Mouse (Mus musculus): Measurements from ENCODE around the gene Ogfod1. TPM values are rescaled to one million over a fixed set of nuclear protein-coding genes. Genes with fewer than 3 reads are reported as not detected.
"Not testable (repeated sequence)": the region's sequence is repeated elsewhere in the genome, so short reads cannot be mapped to it uniquely, and the experiment has no call there.

Gene Ogfod1
- polyA plus RNA-seq, 1 experiment from 2014 or later = 12.0 TPM

- Histone ChIP-seq H3K27ac (ENCODE audit: low read length) (no peak overlapping the region; the same call in 1 of the 2 replicates), H3K27me3 (ENCODE audit: control insufficient read depth, insufficient read depth, low read depth, low read length) (no peaks in the 10 kb centered on the region), H3K4me1 (replicated peaks; ENCODE audit: control insufficient read depth, insufficient read depth, low read length) (peaks cover 25% of the 10 kb centered on the region), H3K36me3 (ENCODE audit: control insufficient read depth, insufficient read depth, low read length) (no peaks in the 10 kb centered on the region), H3K9ac (ENCODE audit: low read length) (peak overlapping the region; percentile 89), H3K9me3 (ENCODE audit: control insufficient read depth, low read length) (no peaks in the 10 kb centered on the region), H3K4me3 (ENCODE audit: low read length) (peak overlapping the region; percentile 98), H3K4me2 (ENCODE audit: low read depth, low read length) (peak overlapping the region; percentile 98)
- ATAC-seq (ENCODE audit: low read depth) = no peak
- 17% methylated on average over 7 of the region's 7 CpGs for WGBS
Observed at GRCm38 (mm10) chr8:94013026-94013612, 23.9 kb upstream of the Ogfod1 start.

DNA sequence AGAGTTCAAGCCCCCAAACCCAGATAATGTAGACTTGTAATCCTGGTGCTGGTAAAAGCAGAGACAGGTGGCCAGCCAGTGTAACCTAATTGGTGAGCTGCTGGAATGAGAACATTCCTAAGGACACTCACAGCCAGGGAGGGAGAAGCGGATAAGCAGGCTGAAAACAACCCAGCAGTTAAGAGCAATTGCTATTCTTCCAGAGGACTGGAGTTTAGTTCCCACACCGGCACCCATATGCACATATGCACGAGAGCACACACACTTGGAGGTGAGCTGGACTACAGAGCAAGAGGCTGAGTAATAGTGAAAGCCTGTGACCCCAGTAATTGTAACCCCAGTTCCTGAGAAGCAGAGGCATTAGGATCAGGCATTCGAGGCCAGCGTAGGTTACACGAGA lies 13.1 kb upstream of the Ogfod1 start:
- Histone ChIP-seq H3K27me3 (ENCODE audit: control insufficient read depth, insufficient read depth, low read depth, low read length) (no peaks in the 10 kb centered on the region), H3K4me3 (ENCODE audit: low read length) (no peak overlapping the region), H3K4me1 (replicated peaks; ENCODE audit: control insufficient read depth, insufficient read depth, low read length) (no peaks in the 10 kb centered on the region), H3K4me2 (ENCODE audit: low read depth, low read length) (no peak overlapping the region), H3K27ac (ENCODE audit: low read length) (no peak overlapping the region), H3K36me3 (ENCODE audit: control insufficient read depth, insufficient read depth, low read length) (peaks cover 41% of the 10 kb centered on the region), H3K9me3 (ENCODE audit: control insufficient read depth, low read length) (no peaks in the 10 kb centered on the region), H3K9ac (ENCODE audit: low read length) (no peak overlapping the region)
- no peak for ATAC-seq (ENCODE audit: low read depth)
- 95% methylated on average over 6 of the region's 6 CpGs for WGBS

GRCm38 (mm10) chr8:94029701-94030100 lies 7.3 kb upstream of the Ogfod1 start:
- H3K27ac ChIP-seq (ENCODE audit: low read length) = no peak overlapping the region
- no peaks in the 10 kb centered on the region for H3K4me1 ChIP-seq (replicated peaks; ENCODE audit: control insufficient read depth, insufficient read depth, low read length)
- no peak overlapping the region for H3K4me2 ChIP-seq (ENCODE audit: low read depth, low read length)
- no peak overlapping the region for H3K4me3 ChIP-seq (ENCODE audit: low read length)
- H3K27me3 ChIP-seq (ENCODE audit: control insufficient read depth, insufficient read depth, low read depth, low read length) = no peaks in the 10 kb centered on the region
- WGBS = 89% methylated on average over 9 of the region's 9 CpGs
- no peak overlapping the region for H3K9ac ChIP-seq (ENCODE audit: low read length)
- ATAC-seq (ENCODE audit: low read depth) = no peak
- H3K36me3 ChIP-seq (ENCODE audit: control insufficient read depth, insufficient read depth, low read length) = peaks cover 40% of the 10 kb centered on the region
- H3K9me3 ChIP-seq (ENCODE audit: control insufficient read depth, low read length) = no peaks in the 10 kb centered on the region

GRCm38 (mm10) chr8:94033601-94034000 lies 3.4 kb upstream of the Ogfod1 start:
- Histone ChIP-seq H3K27ac (ENCODE audit: low read length) (no peak overlapping the region), H3K36me3 (ENCODE audit: control insufficient read depth, insufficient read depth, low read length) (peaks cover 17% of the 10 kb centered on the region)

DNA sequence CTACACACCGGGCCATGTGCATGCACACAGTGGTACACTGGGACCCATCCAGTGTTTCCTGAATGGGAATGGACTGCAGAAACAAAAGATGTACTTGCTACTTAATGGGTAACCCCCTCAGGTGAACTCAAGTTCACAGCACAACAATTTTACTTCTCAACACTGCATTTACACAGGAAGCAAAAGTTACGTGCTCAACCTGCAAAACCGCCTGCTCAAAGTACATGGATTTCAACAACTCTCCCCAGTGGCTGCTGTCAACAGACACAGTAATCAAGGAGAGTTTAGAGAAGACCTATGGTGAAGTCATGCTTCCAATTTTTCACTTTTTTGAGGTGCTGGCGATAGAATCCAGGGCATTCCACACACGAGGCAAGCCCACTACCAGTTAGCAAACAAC lies 1.8 kb upstream of the Ogfod1 start:
- no peaks in the 10 kb centered on the region for H3K27me3 ChIP-seq (ENCODE audit: control insufficient read depth, insufficient read depth, low read depth, low read length)
- H3K36me3 ChIP-seq (ENCODE audit: control insufficient read depth, insufficient read depth, low read length) = peaks cover 3% of the 10 kb centered on the region
- no peak for ATAC-seq (ENCODE audit: low read depth)
- H3K4me3 ChIP-seq (ENCODE audit: low read length) = peak overlapping the region; percentile 0
- H3K27ac ChIP-seq (ENCODE audit: low read length) = no peak overlapping the region
- peak overlapping the region; percentile 83 for H3K4me2 ChIP-seq (ENCODE audit: low read depth, low read length)
- H3K9ac ChIP-seq (ENCODE audit: low read length) = peak overlapping the region; percentile 49
- peaks cover 15% of the 10 kb centered on the region for H3K4me1 ChIP-seq (replicated peaks; ENCODE audit: control insufficient read depth, insufficient read depth, low read length)
- 47% methylated on average over 5 of the region's 5 CpGs for WGBS
- no peaks in the 10 kb centered on the region for H3K9me3 ChIP-seq (ENCODE audit: control insufficient read depth, low read length)

More at GRCm38 (mm10) chr8:94033601-94034000, 3.4 kb upstream of the Ogfod1 start:
- H3K9ac ChIP-seq (ENCODE audit: low read length) = no peak overlapping the region
- H3K4me1 ChIP-seq (replicated peaks; ENCODE audit: control insufficient read depth, insufficient read depth, low read length) = peaks cover 15% of the 10 kb centered on the region
- no peak overlapping the region for H3K4me3 ChIP-seq (ENCODE audit: low read length)
- no peak for ATAC-seq (ENCODE audit: low read depth)
- no peaks in the 10 kb centered on the region for H3K9me3 ChIP-seq (ENCODE audit: control insufficient read depth, low read length)
- H3K4me2 ChIP-seq (ENCODE audit: low read depth, low read length) = no peak overlapping the region
- 91% methylated on average over 3 of the region's 3 CpGs for WGBS
- no peaks in the 10 kb centered on the region for H3K27me3 ChIP-seq (ENCODE audit: control insufficient read depth, insufficient read depth, low read depth, low read length)

- peak; percentile 89 for ATAC-seq (ENCODE audit: low read depth)
- Histone ChIP-seq H3K4me1 (replicated peaks; ENCODE audit: control insufficient read depth, insufficient read depth, low read length) (peaks cover 15% of the 10 kb centered on the region), H3K4me3 (ENCODE audit: low read length) (peak overlapping the region; percentile 76), H3K27ac (ENCODE audit: low read length) (peak overlapping the region; percentile 68), H3K9ac (ENCODE audit: low read length) (peak overlapping the region; percentile 79), H3K4me2 (ENCODE audit: low read depth, low read length) (peak overlapping the region; percentile 83)
- WGBS = under 1% methylated on average over 22 of the region's 32 CpGs
- H3K36me3 ChIP-seq (ENCODE audit: control insufficient read depth, insufficient read depth, low read length); H3K9me3 ChIP-seq (ENCODE audit: control insufficient read depth, low read length); H3K27me3 ChIP-seq (ENCODE audit: control insufficient read depth, insufficient read depth, low read depth, low read length): not testable (repeated sequence)
Observed at GRCm38 (mm10) chr8:94036541-94036940, 457 bp upstream of the Ogfod1 start.

GRCm38 (mm10) chr8:94037806-94038205 lies 808 bp downstream of the Ogfod1 start:
- Histone ChIP-seq H3K9me3 (ENCODE audit: control insufficient read depth, low read length) (no peaks in the 10 kb centered on the region), H3K4me1 (replicated peaks; ENCODE audit: control insufficient read depth, insufficient read depth, low read length) (peaks cover 15% of the 10 kb centered on the region), H3K36me3 (ENCODE audit: control insufficient read depth, insufficient read depth, low read length) (no peaks in the 10 kb centered on the region), H3K27me3 (ENCODE audit: control insufficient read depth, insufficient read depth, low read depth, low read length) (no peaks in the 10 kb centered on the region), H3K27ac (ENCODE audit: low read length) (0 out of 2 replicates have a peak overlapping the region, but pooled peaks have one; percentile 20), H3K9ac (ENCODE audit: low read length) (peak overlapping the region; percentile 71), H3K4me3 (ENCODE audit: low read length) (peak overlapping the region; percentile 76), H3K4me2 (ENCODE audit: low read depth, low read length) (peak overlapping the region; percentile 64)
- WGBS = 6% methylated on average over 15 of the region's 15 CpGs
- ATAC-seq (ENCODE audit: low read depth) = no peak

- no peak for ATAC-seq (ENCODE audit: low read depth)
- WGBS = 69% methylated on average over 2 of the region's 2 CpGs
- Histone ChIP-seq H3K9ac (ENCODE audit: low read length) (no peak overlapping the region), H3K9me3 (ENCODE audit: control insufficient read depth, low read length) (no peaks in the 10 kb centered on the region), H3K4me1 (replicated peaks; ENCODE audit: control insufficient read depth, insufficient read depth, low read length) (no peaks in the 10 kb centered on the region), H3K4me3 (ENCODE audit: low read length) (no peak overlapping the region), H3K36me3 (ENCODE audit: control insufficient read depth, insufficient read depth, low read length) (peaks cover 8% of the 10 kb centered on the region; the same call in 1 of the 2 replicates), H3K4me2 (ENCODE audit: low read depth, low read length) (no peak overlapping the region), H3K27me3 (ENCODE audit: control insufficient read depth, insufficient read depth, low read depth, low read length) (no peaks in the 10 kb centered on the region), H3K27ac (ENCODE audit: low read length) (no peak overlapping the region)
Observed at GRCm38 (mm10) chr8:94047845-94048244, 10.8 kb downstream of the Ogfod1 start.

GRCm38 (mm10) chr8:94052696-94053095 lies 15.7 kb downstream of the Ogfod1 start:
- H3K9me3 ChIP-seq (ENCODE audit: control insufficient read depth, low read length) = no peaks in the 10 kb centered on the region
- no peak for ATAC-seq (ENCODE audit: low read depth)
- H3K36me3 ChIP-seq (ENCODE audit: control insufficient read depth, insufficient read depth, low read length) = peaks cover 12% of the 10 kb centered on the region; the same call in 1 of the 2 replicates
- 86% methylated on average over 12 of the region's 12 CpGs for WGBS
- H3K4me3 ChIP-seq (ENCODE audit: low read length) = no peak overlapping the region
- no peaks in the 10 kb centered on the region for H3K4me1 ChIP-seq (replicated peaks; ENCODE audit: control insufficient read depth, insufficient read depth, low read length)
- H3K27me3 ChIP-seq (ENCODE audit: control insufficient read depth, insufficient read depth, low read depth, low read length) = no peaks in the 10 kb centered on the region
- no peak overlapping the region for H3K9ac ChIP-seq (ENCODE audit: low read length)
- no peak overlapping the region for H3K4me2 ChIP-seq (ENCODE audit: low read depth, low read length)
- H3K27ac ChIP-seq (ENCODE audit: low read length) = no peak overlapping the region

Measured in lung, embryonic 16.5 days (tissue).